In the genomic region with DNA sequence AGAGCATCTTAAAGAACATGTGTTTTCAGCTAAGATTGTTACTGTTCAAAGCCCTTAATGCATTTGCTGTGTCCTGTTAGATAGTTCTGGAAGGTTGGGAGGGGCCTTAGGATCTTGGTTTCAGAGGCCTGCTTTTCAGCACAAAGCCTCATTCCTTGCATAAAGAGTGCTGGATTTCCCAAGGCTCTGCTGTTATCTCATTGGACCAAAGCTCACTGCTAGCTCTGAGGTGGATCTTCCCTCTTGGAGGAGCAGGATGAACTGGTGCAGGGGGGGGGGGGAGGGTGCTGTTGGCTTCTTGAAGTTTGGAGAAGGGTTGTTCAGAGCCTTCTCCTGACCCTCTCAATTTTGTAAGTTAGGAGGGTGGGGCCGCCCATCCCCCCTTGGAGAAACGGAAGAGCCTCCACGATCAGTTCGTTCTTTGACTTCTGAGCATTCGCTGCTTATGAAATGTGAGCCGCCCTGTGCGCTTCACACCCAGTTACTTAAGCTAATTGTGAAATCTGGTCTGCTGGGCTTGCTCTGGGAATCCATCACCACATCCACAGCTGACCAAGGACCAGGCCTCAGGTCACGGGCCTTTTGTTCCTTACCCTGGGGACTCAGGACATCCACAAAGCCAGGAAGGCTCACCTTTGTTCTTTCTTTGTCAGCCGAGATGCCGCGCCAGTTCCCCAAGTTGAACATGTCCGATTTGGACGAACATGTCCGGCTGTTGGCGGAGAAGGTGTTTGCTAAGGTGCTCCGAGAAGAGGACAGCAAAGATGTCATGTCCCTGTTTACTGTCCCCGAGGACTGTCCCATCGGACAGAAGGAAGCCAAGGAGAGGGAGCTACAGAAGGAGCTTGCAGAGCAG, we compare ENCODE assay signal across 14 mouse cellular contexts. TPM values are rescaled to one million over a fixed set of nuclear protein-coding genes. Genes with fewer than 3 reads are reported as not detected.
DNase-seq lines count a peak whose midpoint lies in the region; ATAC-seq and TF ChIP-seq lines count a peak whose summit lies in the region.
"Had no signal": no experiment of that assay in that cellular context is flagged by ENCODE, and none has a peak within 500 bp of the region (broad histone marks: within the 10 kb centered on the region; RNA-seq: fewer than 3 reads in every experiment).

No protein-coding gene starts in this region.

- 0 out of 2 replicates have a peak, but pooled peaks have one; percentile 13 for ATAC-seq in limb, embryonic 15.5 days (ENCODE audit: insufficient number of reproducible peaks, low FRiP score, low TSS enrichment, low read depth)
- ATAC-seq in G1E (ENCODE audit: extremely low read depth, insufficient number of reproducible peaks, low FRiP score, poor library complexity, severe bottlenecking): no peak
- peak; percentile 50 for ATAC-seq in megakaryocyte, adult 5-6 weeks (ENCODE audit: poor library complexity, severe bottlenecking)
- ATAC-seq in megakaryocyte-erythroid progenitor cell, adult 5-6 weeks (replicated peaks; ENCODE audit: low FRiP score, low TSS enrichment, poor library complexity, severe bottlenecking): no peak
- ATAC-seq: CD4-positive, CD25-positive, alpha-beta regulatory T cell, adult 4 months; forebrain, embryonic 15.5 days had no signal

- H3K9ac ChIP-seq in limb, embryonic 15.5 days: no peak overlapping the region
- H3K9ac ChIP-seq: forebrain, embryonic 15.5 days had no signal

- intact Hi-C loops in heart, postnatal 36 days (cut with DNase I): no loop called here

- H3K36me3 ChIP-seq in limb, embryonic 15.5 days: no peaks in the 10 kb centered on the region
- H3K36me3 ChIP-seq in limb, embryonic 10.5 days: no peaks in the 10 kb centered on the region
- H3K36me3 ChIP-seq in G1E (replicated peaks): peaks cover 53% of the 10 kb centered on the region
- H3K36me3 ChIP-seq: forebrain, embryonic 15.5 days had no signal

- no peaks in the 10 kb centered on the region for H3K9me3 ChIP-seq in limb, embryonic 15.5 days
- H3K9me3 ChIP-seq in limb, embryonic 10.5 days (replicated peaks): no peaks in the 10 kb centered on the region
- H3K9me3 ChIP-seq in G1E (replicated peaks): no peaks in the 10 kb centered on the region
- H3K9me3 ChIP-seq: forebrain, embryonic 15.5 days had no signal

- 74% methylated on average over 18 of the region's 18 CpGs for WGBS in limb, embryonic 15.5 days
- 89% methylated on average over 18 of the region's 18 CpGs for WGBS in limb, embryonic 10.5 days

- H3K27ac ChIP-seq in limb, embryonic 15.5 days: no peak overlapping the region; the same call in 1 of the 2 replicates
- H3K27ac ChIP-seq in limb, embryonic 10.5 days: no peak overlapping the region
- H3K27ac ChIP-seq: forebrain, embryonic 15.5 days; kidney, postnatal 0 days; macrophage had no signal

- peaks cover 54% of the 10 kb centered on the region for H3K4me1 ChIP-seq in limb, embryonic 15.5 days
- peaks cover 27% of the 10 kb centered on the region for H3K4me1 ChIP-seq in limb, embryonic 10.5 days
- H3K4me1 ChIP-seq in G1E (ENCODE audit: insufficient read depth, low read depth, low read length): peaks cover 96% of the 10 kb centered on the region

- DNase-seq in limb, embryonic 10.5 days (ENCODE audit: low spot score): no peak
- no peak for DNase-seq in G1E (ENCODE audit: low spot score)
- DNase-seq in liver: peak; percentile 32
- no peak for DNase-seq in heart, postnatal 36 days
- DNase-seq: adrenal gland, postnatal 36 days; heart, postnatal 4 days had no signal

- no peaks in the 10 kb centered on the region for H3K27me3 ChIP-seq in limb, embryonic 15.5 days
- H3K27me3 ChIP-seq in limb, embryonic 10.5 days (ENCODE audit: low read depth, poor library complexity, severe bottlenecking): peaks cover 18% of the 10 kb centered on the region; the same call in 1 of the 2 replicates
- H3K27me3 ChIP-seq in G1E (ENCODE audit: insufficient read depth, low read length): no peaks in the 10 kb centered on the region
- H3K27me3 ChIP-seq: forebrain, embryonic 15.5 days had no signal

- no peak overlapping the region for H3K4me3 ChIP-seq in limb, embryonic 15.5 days
- H3K4me3 ChIP-seq in limb, embryonic 10.5 days: no peak overlapping the region
- H3K4me3 ChIP-seq in G1E (ENCODE audit: low read depth, low read length): peak overlapping the region; percentile 34; the same call in 1 of the 2 replicates
- H3K4me3 ChIP-seq: forebrain, embryonic 15.5 days had no signal

- no peak for TF ChIP-seq CTCF in G1E (IDR thresholded peaks at IDR 0.05; ENCODE audit: low read depth, low read length)

- H3K4me2 ChIP-seq in limb, embryonic 15.5 days: no peak overlapping the region
- H3K4me2 ChIP-seq: forebrain, embryonic 15.5 days; heart, embryonic 11.5 days had no signal

RNA-seq across cellular contexts. Expression of gene Ampd3, which starts 9.4 kb away (rescaled TPM):
- 13.9 and 15.0 TPM in 2 replicates for polyA plus RNA-seq in limb, embryonic 15.5 days (2015; fragmentation: Nextera tagmentation; extraction: Ambion mirVana)
- polyA plus RNA-seq in limb, embryonic 10.5 days (2016; fragmentation: Nextera tagmentation; extraction: Ambion mirVana): 1.0 and 1.9 TPM in 2 replicates
- total RNA-seq in G1E (2014; fragmentation: Nextera tagmentation) (64.1 and 69.5 TPM in 2 replicates), G1E (2017) (21.8 and 26.0 TPM in 2 replicates)
- polyA plus RNA-seq in G1E (2012): 10.7 and 13.1 TPM in 2 replicates
- 68.0 and 76.8 TPM in 2 replicates for total RNA-seq in megakaryocyte, adult 5-6 weeks (2015)
- 32.6 and 46.5 TPM in 2 replicates for total RNA-seq in megakaryocyte, adult 5-6 weeks (2017)
- 10 to 100 TPM; 31.5 to 45.8 TPM for total RNA-seq in heart, postnatal 36 days (2021)
- 66.1 and 83.1 TPM in 2 replicates for total RNA-seq in megakaryocyte-erythroid progenitor cell, adult 5-6 weeks (2014; fragmentation: Nextera tagmentation)
- total RNA-seq in megakaryocyte-erythroid progenitor cell, adult 5-6 weeks (2017): 30.8 and 52.2 TPM in 2 replicates

Comparison
In these comparisons a context has a peak if more than half of its experiments do, and no peak if none do; other contexts are left out.
1. ATAC-seq: peak in limb, embryonic 15.5 days (single experiment) and megakaryocyte, adult 5-6 weeks (single experiment); none in G1E (single experiment) and megakaryocyte-erythroid progenitor cell, adult 5-6 weeks (single experiment).